Mouse (Mus musculus) liver, embryonic 14.5 days (tissue): ENCODE results near the gene Ints13. TPM values are rescaled to one million over a fixed set of nuclear protein-coding genes. Genes with fewer than 3 reads are reported as not detected.
"Not testable (repeated sequence)": the region's sequence is repeated elsewhere in the genome, so short reads cannot be mapped to it uniquely, and the experiment has no call there.

Source experiments
- ATAC-seq: fragments of 200-750 bp; cut with Nextera tagmentation; 2 replicates; pipeline ENCODE4 v1.8.0; 2017; ENCODE audit warnings: moderate number of reproducible peaks, mild to moderate bottlenecking, moderate library complexity; ENCODE audit not compliant: insufficient read depth
- DNase-seq, 3 experiments: peaks; one replicate each; pipeline ENCODE4 v3.0.0-alpha.2; 2012 to 2013; ENCODE audit warnings: low read depth in 3 of 3, low spot score in 3 of 3
- H3K27ac ChIP-seq: fragments of 300-500 bp; sonication (generic); 2 replicates; pipeline ENCODE4 v1.5.1; 2014; ENCODE audit warnings: moderate library complexity, mild to moderate bottlenecking, control low read depth, inconsistent platforms
- H3K27me3 ChIP-seq: fragments of 300-500 bp; sonication (generic); 2 replicates; pipeline ENCODE4 v1.6.1; 2014; ENCODE audit warnings: mild to moderate bottlenecking, low read length, moderate library complexity; ENCODE audit not compliant: control insufficient read depth, insufficient read depth
- H3K36me3 ChIP-seq: fragments of 300-500 bp; sonication (generic); replicated peaks from 2 replicates; pipeline ENCODE4 v1.6.1; 2014; ENCODE audit warnings: low read depth; ENCODE audit not compliant: control insufficient read depth, insufficient read depth
- H3K4me1 ChIP-seq, 2 experiments: fragments of 200-500 bp in 1 of 2; fragments of 300-500 bp in 1 of 2; sonication (generic) in 1 of 2; replicated peaks; 2 replicates each; pipeline ENCODE4 v1.6.1; 2012 to 2014; ENCODE audit warnings: antibody characterized with exemption in 1 of 2, inconsistent platforms in 1 of 2, low read length in 1 of 2; ENCODE audit not compliant: control insufficient read depth in 2 of 2, insufficient read depth in 2 of 2
- H3K4me2 ChIP-seq: fragments of 300-500 bp; sonication (generic); 2 replicates; pipeline ENCODE4 v1.6.1; 2014; ENCODE audit warnings: low read depth, mild to moderate bottlenecking, control low read depth, moderate library complexity
- H3K4me3 ChIP-seq, 2 experiments: fragments of 200-500 bp in 1 of 2; fragments of 300-500 bp in 1 of 2; sonication (generic) in 1 of 2; 2 replicates each; pipeline ENCODE4 v1.5.1; 2012 to 2014; ENCODE audit warnings: low read depth in 2 of 2, low read length in 2 of 2, mild to moderate bottlenecking in 2 of 2, control low read depth in 1 of 2, inconsistent platforms in 1 of 2, moderate library complexity in 1 of 2; ENCODE audit not compliant: insufficient read depth in 1 of 2
- H3K9ac ChIP-seq: fragments of 300-500 bp; sonication (generic); replicated peaks from 2 replicates; pipeline ENCODE4 v1.6.1; 2014; ENCODE audit warnings: mild to moderate bottlenecking, control low read depth, moderate library complexity
- H3K9me3 ChIP-seq: fragments of 300-500 bp; sonication (generic); 2 replicates; pipeline ENCODE4 v1.6.1; 2016; ENCODE audit warnings: low read length, mixed read lengths; ENCODE audit not compliant: control insufficient read depth
- CTCF ChIP-seq: IDR thresholded peaks from 2 replicates; pipeline ENCODE4 v1.5.1; 2016; ENCODE audit warnings: antibody characterized with exemption, low read depth, control low read depth
- EP300 ChIP-seq: IDR thresholded peaks from 2 replicates; pipeline ENCODE4 v1.6.1; 2016; ENCODE audit warnings: antibody characterized with exemption, low read depth
- WGBS: fragments of 180-500 bp; shearing (Covaris S2); extraction: QIAGEN DNeasy Blood & Tissue Kit; methylation state at CpG from one replicate; pipeline ENCODE4 v1.1.7; 2014; ENCODE audit not compliant: insufficient replicate concordance; 5-methylcytosine and 5-hydroxymethylcytosine counted together
- polyA plus RNA-seq, 2 experiments: library from polyadenylated mRNA; depleted of rRNA in 1 of 2; stranded (reverse) in 1 of 2; unstranded in 1 of 2; fragments of >200 nt; fragmentation: Nextera tagmentation in 1 of 2; extraction: Ambion mirVana in 1 of 2; gene quantifications; 2 replicates each; pipeline versions ENCODE4 v1.2.1 to v1.2.3; 2012 to 2014

Gene Ints13
- polyA plus RNA-seq, 2 experiments: 23.2 to 29.0 TPM

- no peak for ATAC-seq
- Histone ChIP-seq H3K9ac (no peak overlapping the region), H3K9me3 (no peaks in the 10 kb centered on the region), H3K4me2 (no peak overlapping the region), H3K27me3 (no peaks in the 10 kb centered on the region), H3K4me3 (no peak overlapping the region), H3K27ac (no peak overlapping the region), H3K4me1 (peaks cover 8 to 15% of the 10 kb centered on the region in 2 experiments), H3K36me3 (peaks cover 3% of the 10 kb centered on the region)
- no peak for TF ChIP-seq CTCF
- no peak for TF ChIP-seq EP300
- DNase-seq: no peak
Measured at GRCm38 (mm10) chr6:146572073-146572472, 5.6 kb downstream of the Ints13 start.

GRCm38 (mm10) chr6:146562461-146562860, 15.2 kb downstream of the Ints13 start:
- not testable (repeated sequence) for H3K4me2 ChIP-seq, H3K4me3 ChIP-seq, ATAC-seq, H3K27me3 ChIP-seq, H3K4me1 ChIP-seq, H3K9me3 ChIP-seq, H3K9ac ChIP-seq, H3K27ac ChIP-seq, DNase-seq
- peaks cover 19% of the 10 kb centered on the region for H3K36me3 ChIP-seq
- 73% methylated on average over 1 of the region's 1 CpGs for WGBS

DNA sequence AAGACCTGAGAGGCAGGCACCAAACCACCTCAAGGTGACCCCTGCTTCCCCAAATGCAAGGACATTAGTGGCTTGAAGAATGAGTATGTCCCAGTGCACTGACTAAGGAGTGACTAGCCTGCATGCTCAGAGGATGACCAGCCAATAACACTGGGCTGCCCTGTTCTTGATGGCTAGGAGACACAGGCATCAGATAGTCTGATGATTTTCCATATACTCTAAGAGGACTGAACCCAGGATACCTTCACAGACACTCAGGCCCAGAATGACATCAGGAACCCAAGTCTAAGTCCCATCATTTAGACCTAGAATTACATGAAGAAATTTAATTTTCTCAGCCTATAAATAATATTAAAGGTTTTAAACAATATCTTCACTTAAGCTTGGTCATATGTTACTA, 26.3 kb downstream of the Ints13 start:
- Histone ChIP-seq H3K4me1 (no peaks in the 10 kb centered on the region), H3K36me3 (peaks cover 49% of the 10 kb centered on the region), H3K27ac (no peak overlapping the region), H3K4me3 (no peak overlapping the region), H3K27me3 (no peaks in the 10 kb centered on the region), H3K9ac (no peak overlapping the region), H3K9me3 (no peaks in the 10 kb centered on the region), H3K4me2 (no peak overlapping the region)
- no peak for ATAC-seq
- no peak for DNase-seq
- no peak for TF ChIP-seq CTCF
- no peak for TF ChIP-seq EP300

GRCm38 (mm10) chr6:146550421-146550820, 27.2 kb downstream of the Ints13 start:
- H3K27ac ChIP-seq: no peak overlapping the region
- H3K4me3 ChIP-seq: no peak overlapping the region
- no peaks in the 10 kb centered on the region for H3K27me3 ChIP-seq
- no peak overlapping the region for H3K4me2 ChIP-seq
- DNase-seq (no peak), ATAC-seq (no peak)
- no peak for TF ChIP-seq EP300
- no peak for TF ChIP-seq CTCF
- H3K36me3 ChIP-seq: peaks cover 44% of the 10 kb centered on the region
- no peaks in the 10 kb centered on the region for H3K4me1 ChIP-seq
- no peaks in the 10 kb centered on the region for H3K9me3 ChIP-seq
- H3K9ac ChIP-seq: no peak overlapping the region
- WGBS: 71% methylated on average over 2 of the region's 2 CpGs

- Histone ChIP-seq H3K9ac (no peak overlapping the region), H3K4me3 (no peak overlapping the region), H3K4me2 (no peak overlapping the region), H3K36me3 (peaks cover 7% of the 10 kb centered on the region), H3K27ac (no peak overlapping the region), H3K4me1 (no peaks in the 10 kb centered on the region), H3K27me3 (no peaks in the 10 kb centered on the region), H3K9me3 (no peaks in the 10 kb centered on the region)
- TF ChIP-seq CTCF: no peak
- TF ChIP-seq EP300: no peak
- no peak for ATAC-seq
- 67% methylated on average over 5 of the region's 5 CpGs for WGBS
- DNase-seq: no peak
Measured at GRCm38 (mm10) chr6:146545289-146545865, 32.3 kb downstream of the Ints13 start.

DNA sequence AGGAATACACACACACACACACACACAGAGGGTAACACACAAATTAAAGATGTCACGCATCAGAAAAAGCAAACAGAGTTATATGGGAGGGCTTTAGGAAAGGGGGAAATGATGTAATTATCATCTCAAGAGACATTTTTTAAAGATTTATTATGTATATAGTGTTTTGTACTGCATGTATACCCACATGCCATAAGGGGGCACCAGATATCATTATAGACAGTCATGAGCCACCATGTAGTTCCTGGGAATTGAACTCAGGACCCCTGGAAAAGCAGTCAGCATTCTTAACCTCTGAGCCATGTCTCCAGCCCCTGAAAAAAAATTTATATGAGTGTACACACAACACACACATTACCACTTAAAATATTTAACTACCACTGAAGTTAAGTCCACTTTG, 33.0 kb downstream of the Ints13 start:
- Histone ChIP-seq H3K9me3 (no peaks in the 10 kb centered on the region), H3K9ac (no peak overlapping the region), H3K36me3 (peaks cover 5% of the 10 kb centered on the region; the same call in 1 of the 2 replicates), H3K4me3 (no peak overlapping the region), H3K4me2 (no peak overlapping the region), H3K27ac (no peak overlapping the region), H3K27me3 (no peaks in the 10 kb centered on the region), H3K4me1 (no peaks in the 10 kb centered on the region)
- DNase-seq (no peak), ATAC-seq (no peak)
- no peak for TF ChIP-seq EP300
- no peak; the same call in 1 of the 2 replicates for TF ChIP-seq CTCF
- WGBS: 68% methylated on average over 1 of the region's 1 CpGs
